8 mouse cellular contexts compared by ENCODE assay signal in genomic region chr15:11565503-11566031, GRCm38 (mm10).
A peak's percentile ranks its signal among the peaks of the same experiment; 100 is the strongest.
DNase-seq lines count a peak whose midpoint lies in the region; ATAC-seq and TF ChIP-seq lines count a peak whose summit lies in the region.
"Had no signal": no experiment of that assay in that cellular context is flagged by ENCODE, and none has a peak within 500 bp of the region (broad histone marks: within the 10 kb centered on the region; RNA-seq: fewer than 3 reads in every experiment).

No protein-coding gene starts in this region.

- TF ChIP-seq CTCF in hindbrain, postnatal 0 days (IDR thresholded peaks at IDR 0.05; ENCODE audit: low read depth): no peak

- H3K9me3 ChIP-seq in embryonic facial prominence, embryonic 11.5 days (replicated peaks; ENCODE audit: control insufficient read depth, low read length): no peaks in the 10 kb centered on the region
- no peaks in the 10 kb centered on the region for H3K9me3 ChIP-seq in hindbrain, postnatal 0 days (ENCODE audit: low read length)
- no peaks in the 10 kb centered on the region for H3K9me3 ChIP-seq in midbrain, embryonic 12.5 days
- H3K9me3 ChIP-seq: liver, embryonic 13.5 days had no signal

- H3K4me3 ChIP-seq in embryonic facial prominence, embryonic 11.5 days (ENCODE audit: low read depth, low read length): no peak overlapping the region
- H3K4me3 ChIP-seq in hindbrain, postnatal 0 days (ENCODE audit: low read length): no peak overlapping the region
- no peak overlapping the region for H3K4me3 ChIP-seq in midbrain, embryonic 12.5 days
- H3K4me3 ChIP-seq: liver, embryonic 13.5 days had no signal

- no peak overlapping the region for H3K9ac ChIP-seq in embryonic facial prominence, embryonic 11.5 days (replicated peaks; ENCODE audit: low read length)
- no peak overlapping the region for H3K9ac ChIP-seq in hindbrain, postnatal 0 days (replicated peaks; ENCODE audit: low read length)
- H3K9ac ChIP-seq in midbrain, embryonic 12.5 days (replicated peaks): no peak overlapping the region
- H3K9ac ChIP-seq: liver, embryonic 13.5 days had no signal

- 42% methylated on average over 10 of the region's 10 CpGs for WGBS in embryonic facial prominence, embryonic 11.5 days
- 22% methylated on average over 10 of the region's 10 CpGs for WGBS in hindbrain, postnatal 0 days
- 14% methylated on average over 10 of the region's 10 CpGs for WGBS in midbrain, embryonic 12.5 days

- no peak overlapping the region for H3K4me2 ChIP-seq in embryonic facial prominence, embryonic 11.5 days (ENCODE audit: low read depth, low read length)
- peak overlapping the region; percentile 37 for H3K4me2 ChIP-seq in hindbrain, postnatal 0 days (ENCODE audit: low read depth, low read length)
- H3K4me2 ChIP-seq in midbrain, embryonic 12.5 days (replicated peaks): peak overlapping the region; percentile 26; the same call in 1 of the 2 replicates
- H3K4me2 ChIP-seq: liver, embryonic 13.5 days had no signal

- H3K4me1 ChIP-seq in embryonic facial prominence, embryonic 11.5 days (ENCODE audit: control insufficient read depth, insufficient read depth, low read length): no peaks in the 10 kb centered on the region
- no peaks in the 10 kb centered on the region for H3K4me1 ChIP-seq in hindbrain, postnatal 0 days (ENCODE audit: insufficient read depth, low read length)
- H3K4me1 ChIP-seq in midbrain, embryonic 12.5 days: peaks cover 6% of the 10 kb centered on the region
- H3K4me1 ChIP-seq: liver, embryonic 13.5 days had no signal

- H3K27ac ChIP-seq in embryonic facial prominence, embryonic 11.5 days (replicated peaks; ENCODE audit: low read depth, low read length): no peak overlapping the region
- H3K27ac ChIP-seq in hindbrain, postnatal 0 days: no peak overlapping the region
- no peak overlapping the region for H3K27ac ChIP-seq in midbrain, embryonic 12.5 days (replicated peaks)
- H3K27ac ChIP-seq: liver, embryonic 13.5 days had no signal

- ATAC-seq in embryonic facial prominence, embryonic 11.5 days (replicated peaks; ENCODE audit: insufficient number of reproducible peaks, low FRiP score, low TSS enrichment, low read depth): 0 out of 2 replicates have a peak, but pooled peaks have one; percentile 44
- ATAC-seq in hindbrain, postnatal 0 days: peak; percentile 63
- peak; percentile 70 for ATAC-seq in midbrain, embryonic 12.5 days (ENCODE audit: low FRiP score, low read depth)

- no peaks in the 10 kb centered on the region for H3K36me3 ChIP-seq in embryonic facial prominence, embryonic 11.5 days (replicated peaks; ENCODE audit: control insufficient read depth, insufficient read depth, low read depth, low read length)
- H3K36me3 ChIP-seq in hindbrain, postnatal 0 days (ENCODE audit: insufficient read depth, low read length): no peaks in the 10 kb centered on the region
- H3K36me3 ChIP-seq in midbrain, embryonic 12.5 days: no peaks in the 10 kb centered on the region
- H3K36me3 ChIP-seq: liver, embryonic 13.5 days had no signal

- H3K27me3 ChIP-seq in embryonic facial prominence, embryonic 11.5 days (ENCODE audit: control insufficient read depth, insufficient read depth, low read length): no peaks in the 10 kb centered on the region
- H3K27me3 ChIP-seq in hindbrain, postnatal 0 days (ENCODE audit: insufficient read depth, low read length): no peaks in the 10 kb centered on the region
- H3K27me3 ChIP-seq in midbrain, embryonic 12.5 days: no peaks in the 10 kb centered on the region
- H3K27me3 ChIP-seq: liver, embryonic 13.5 days had no signal

- DNase-seq in adrenal gland, postnatal 10 days: peak; percentile 63
- no peak for DNase-seq in embryonic facial prominence, embryonic 11.5 days (ENCODE audit: low spot score)
- DNase-seq in hindbrain, postnatal 0 days (ENCODE audit: low spot score): peak; percentile 17
- no peak for DNase-seq in T-cell, adult 2 months (ENCODE audit: low spot score)
- no peak for DNase-seq in urinary bladder, postnatal 10 days (ENCODE audit: low spot score)
- DNase-seq in layer of hippocampus, adult 9-10 months (ENCODE audit: low spot score): no peak
- DNase-seq: liver, embryonic 13.5 days had no signal

Comparison
In these comparisons a context has a peak if more than half of its experiments do, and no peak if none do; other contexts are left out.
1. DNase-seq: peak in adrenal gland, postnatal 10 days (single experiment) and hindbrain, postnatal 0 days (single experiment); none in embryonic facial prominence, embryonic 11.5 days (single experiment), T-cell, adult 2 months (single experiment), urinary bladder, postnatal 10 days (single experiment) and layer of hippocampus, adult 9-10 months (single experiment).
2. Peak in every context shown above with its lines, with median percentiles within 50 percentile points of each other: ATAC-seq.